Mouse (Mus musculus) thymus, postnatal 25 days (tissue): ENCODE data around the gene Hoxb7.

Experiments
- DNase-seq: peaks from one replicate; pipeline ENCODE4 v3.0.0; 2022

Gene Hoxb7

GRCm38 (mm10) chr11:96286739-96287385 lies 439 bp downstream of the Hoxb7 start:
- DNase-seq, result no peak

GRCm38 (mm10) chr11:96287411-96287810 lies 988 bp downstream of the Hoxb7 start:
- no peak for DNase-seq

GRCm38 (mm10) chr11:96288455-96289221 lies 2.2 kb downstream of the Hoxb7 start:
- DNase-seq, result no peak

- no peak for DNase-seq
Measured at GRCm38 (mm10) chr11:96289293-96289692, 2.9 kb downstream of the Hoxb7 start.

- DNase-seq, result no peak
Measured at GRCm38 (mm10) chr11:96289837-96290236, 3.4 kb downstream of the Hoxb7 start.

- no peak for DNase-seq
Measured at GRCm38 (mm10) chr11:96290705-96291355, 4.4 kb downstream of the Hoxb7 start.

GRCm38 (mm10) chr11:96291681-96292564 lies 5.5 kb downstream of the Hoxb7 start, which contains the start of gene Hoxb6:
Gene Hoxb6 (plus strand): TSS chr11:96292476.
- no peak for DNase-seq

- DNase-seq, result no peak
Measured at GRCm38 (mm10) chr11:96292565-96293301, 6.3 kb downstream of the Hoxb7 start.

- DNase-seq, result no peak
Measured at GRCm38 (mm10) chr11:96293302-96293921, 7.0 kb downstream of the Hoxb7 start.

- DNase-seq, result peak; percentile 76
Measured at GRCm38 (mm10) chr11:96294245-96295091, 8.0 kb downstream of the Hoxb7 start.

GRCm38 (mm10) chr11:96295092-96295835 lies 8.8 kb downstream of the Hoxb7 start:
- DNase-seq, result no peak

- no peak for DNase-seq
Measured at GRCm38 (mm10) chr11:96296997-96297396, 10.6 kb downstream of the Hoxb7 start.

- DNase-seq, result no peak
Measured at GRCm38 (mm10) chr11:96297428-96297827, 11.0 kb downstream of the Hoxb7 start.

GRCm38 (mm10) chr11:96297968-96298635 lies 11.7 kb downstream of the Hoxb7 start:
- no peak for DNase-seq

- DNase-seq, result no peak
Measured at GRCm38 (mm10) chr11:96298895-96299667, 12.7 kb downstream of the Hoxb7 start.

GRCm38 (mm10) chr11:96299781-96300180 lies 13.4 kb downstream of the Hoxb7 start:
- no peak for DNase-seq

GRCm38 (mm10) chr11:96300354-96301063 lies 14.1 kb downstream of the Hoxb7 start:
- no peak for DNase-seq

- no peak for DNase-seq
Measured at GRCm38 (mm10) chr11:96301064-96301431, 14.6 kb downstream of the Hoxb7 start.
